8 mouse cellular contexts compared by ENCODE assay signal in genomic region chr10:84916810-84917730, GRCm38 (mm10). TPM values are rescaled to one million over a fixed set of nuclear protein-coding genes. Genes with fewer than 3 reads are reported as not detected.
A peak's percentile ranks its signal among the peaks of the same experiment; 100 is the strongest.
DNase-seq lines count a peak whose midpoint lies in the region; ATAC-seq lines count a peak whose summit lies in the region.

Gene Ric8b (plus strand): TSS chr10:84917616.

- peak within 1 kb of the TSS; percentile 72 for H3K4me3 ChIP-seq in intestine, embryonic 14.5 days (ENCODE audit: low read depth, low read length)

- peak; percentile 96 to 98 for DNase-seq in adrenal gland, adult 18-20 months (ENCODE audit: low spot score in 2 of 2)
- DNase-seq in embryo, embryonic 11 days: peak; percentile 96
- DNase-seq in gastrocnemius, postnatal 25 days: peak; percentile 96
- DNase-seq in intestine, embryonic 14.5 days (ENCODE audit: low spot score): peak; percentile 99
- DNase-seq in left cerebral cortex, postnatal 14 days (ENCODE audit: low spot score in 2 of 2): peak; percentile 93 to 99
- DNase-seq in mesoderm, embryonic 11.5 days (ENCODE audit: low read depth, low spot score): peak; percentile 98
- DNase-seq in right cerebral cortex, postnatal 36 days (ENCODE audit: low spot score in 2 of 2): peak; percentile 94 to 98
- DNase-seq in yolk sac, embryonic 10.5 days (ENCODE audit: low spot score): peak; percentile 98

- WGBS in intestine, embryonic 14.5 days: under 1% methylated on average over 49 of the region's 51 CpGs

- peak within 1 kb of the TSS; percentile 98 for H3K27ac ChIP-seq in intestine, embryonic 14.5 days (ENCODE audit: low read depth)

- H3K9ac ChIP-seq in intestine, embryonic 14.5 days (ENCODE audit: low read length): peak within 1 kb of the TSS; percentile 77

- H3K9me3 ChIP-seq in intestine, embryonic 14.5 days (ENCODE audit: control insufficient read depth, low read length): no peaks in the 10 kb centered on the region

- no peaks in the 10 kb centered on the region for H3K27me3 ChIP-seq in intestine, embryonic 14.5 days (replicated peaks; ENCODE audit: control insufficient read depth, insufficient read depth, low read length)

- ATAC-seq in intestine, embryonic 14.5 days (replicated peaks; ENCODE audit: low FRiP score, low TSS enrichment, low read depth): peak; percentile 96

- H3K36me3 ChIP-seq in intestine, embryonic 14.5 days (ENCODE audit: control insufficient read depth, insufficient read depth, low read length): no peaks in the 10 kb centered on the region

- peak within 1 kb of the TSS; percentile 72 for H3K4me2 ChIP-seq in intestine, embryonic 14.5 days (ENCODE audit: low read length)

- H3K4me1 ChIP-seq in intestine, embryonic 14.5 days (replicated peaks; ENCODE audit: control insufficient read depth, insufficient read depth, low read length): peaks cover 13% of the 10 kb centered on the region

- intact Hi-C loops in left cerebral cortex, postnatal 14 days (cut with DNase I): loop anchor here (5.0 to 10.0 kb wide), 2 partner anchors 128 to 275 kb away; no protein-coding TSS in a partner anchor

RNA-seq across cellular contexts. Expression of gene Ric8b, which starts in this region (rescaled TPM):
- total RNA-seq in adrenal gland, adult 18-20 months (2021): 10 to 100 TPM; 33.6 to 42.4 TPM
- total RNA-seq in gastrocnemius, postnatal 25 days (2021): 10 to 100 TPM; 28.6 to 36.4 TPM
- polyA plus RNA-seq in intestine, embryonic 14.5 days (2014; fragmentation: Nextera tagmentation; extraction: Ambion mirVana): 21.2 and 23.3 TPM in 2 replicates
- 10 to 100 TPM; 42.7 to 43.8 TPM for total RNA-seq in left cerebral cortex, postnatal 14 days (2021)

Comparison
In these comparisons a context has a peak if more than half of its experiments do, and no peak if none do; other contexts are left out.
1. Peak in every context shown above with its lines: DNase-seq, ATAC-seq, H3K4me3 ChIP-seq and H3K27ac ChIP-seq.